In genomic region chr4:133094255-133094654, GRCm38 (mm10) we compare ENCODE assay signal across 10 mouse cellular contexts. TPM values are rescaled to one million over a fixed set of nuclear protein-coding genes. Genes with fewer than 3 reads are reported as not detected.
DNase-seq lines count a peak whose midpoint lies in the region; ATAC-seq lines count a peak whose summit lies in the region.
"Had no signal": no experiment of that assay in that cellular context is flagged by ENCODE, and none has a peak within 500 bp of the region (broad histone marks: within the 10 kb centered on the region; RNA-seq: fewer than 3 reads in every experiment).

No protein-coding gene starts in this region.

- no peak for ATAC-seq in heart, embryonic 12.5 days (ENCODE audit: insufficient number of reproducible peaks, low FRiP score)
- no peak for ATAC-seq in stomach, embryonic 14.5 days (ENCODE audit: insufficient number of reproducible peaks, insufficient read depth, low FRiP score, low read depth)

- no peak overlapping the region; the same call in 1 of the 2 replicates for H3K4me2 ChIP-seq in heart, embryonic 12.5 days
- no peak overlapping the region for H3K4me2 ChIP-seq in stomach, embryonic 14.5 days (replicated peaks; ENCODE audit: low read depth, low read length)

- WGBS in heart, embryonic 12.5 days = 20% methylated on average over 1 of the region's 1 CpGs
- 23% methylated on average over 1 of the region's 1 CpGs for WGBS in stomach, embryonic 14.5 days

- no peaks in the 10 kb centered on the region for H3K36me3 ChIP-seq in heart, embryonic 12.5 days
- H3K36me3 ChIP-seq in stomach, embryonic 14.5 days (ENCODE audit: control insufficient read depth, insufficient read depth, low read length) = no peaks in the 10 kb centered on the region

- no peak overlapping the region for H3K4me3 ChIP-seq in heart, embryonic 12.5 days
- H3K4me3 ChIP-seq in stomach, embryonic 14.5 days (ENCODE audit: low read depth, low read length) = no peak overlapping the region

- H3K27me3 ChIP-seq in heart, embryonic 12.5 days (replicated peaks) = no peaks in the 10 kb centered on the region
- H3K27me3 ChIP-seq in stomach, embryonic 14.5 days (ENCODE audit: control insufficient read depth, insufficient read depth, low read length) = no peaks in the 10 kb centered on the region

- H3K9me3 ChIP-seq in heart, embryonic 12.5 days (replicated peaks) = no peaks in the 10 kb centered on the region
- H3K9me3 ChIP-seq in stomach, embryonic 14.5 days (ENCODE audit: control insufficient read depth, low read depth, low read length) = no peaks in the 10 kb centered on the region

- H3K27ac ChIP-seq in heart, embryonic 12.5 days (ENCODE audit: poor library complexity, severe bottlenecking) = peak overlapping the region; percentile 96
- peak overlapping the region; percentile 84; the same call in 1 of the 2 replicates for H3K27ac ChIP-seq in stomach, embryonic 14.5 days (ENCODE audit: low read length)

- peaks cover 66% of the 10 kb centered on the region for H3K4me1 ChIP-seq in heart, embryonic 12.5 days (replicated peaks)
- peaks cover 61% of the 10 kb centered on the region for H3K4me1 ChIP-seq in stomach, embryonic 14.5 days (ENCODE audit: control insufficient read depth, insufficient read depth, low read length)

- H3K9ac ChIP-seq in heart, embryonic 12.5 days = 0 out of 2 replicates have a peak overlapping the region, but pooled peaks have one; percentile 10
- no peak overlapping the region for H3K9ac ChIP-seq in stomach, embryonic 14.5 days (replicated peaks; ENCODE audit: low read depth, low read length)

- DNase-seq in heart, adult 18-20 months = no peak
- peak; percentile 34 for DNase-seq in retina, postnatal 1 day
- no peak for DNase-seq in retina, embryonic 14.5 days (ENCODE audit: low spot score)
- peak; percentile 34 for DNase-seq in induced T-regulatory cell, adult 2 months (ENCODE audit: low read depth)
- no peak for DNase-seq in spleen, adult 18-20 months
- DNase-seq in gastrocnemius, postnatal 10 days = no peak
- DNase-seq: adrenal gland, adult 8-10 months; embryo, embryonic 11 days had no signal

RNA-seq across cellular contexts. Expression of gene Wasf2, which starts 36.0 kb away (rescaled TPM):
- polyA plus RNA-seq in heart, embryonic 12.5 days (2016; fragmentation: Nextera tagmentation; extraction: Ambion mirVana) = 68.5 and 70.1 TPM in 2 replicates
- 10 to 100 TPM; 77.8 to 88.8 TPM for total RNA-seq in heart, adult 18-20 months (2021)
- polyA plus RNA-seq in stomach, embryonic 14.5 days (2014; fragmentation: Nextera tagmentation; extraction: Ambion mirVana) = 120 and 124 TPM in 2 replicates
- total RNA-seq in gastrocnemius, postnatal 10 days (2021) = 10 to 100 TPM; 73.1 to 88.7 TPM

Comparison
In these comparisons a context has a peak if more than half of its experiments do, and no peak if none do; other contexts are left out.
1. DNase-seq: peak in retina, postnatal 1 day (single experiment) and induced T-regulatory cell, adult 2 months (single experiment); none in heart, adult 18-20 months (0 of 2), retina, embryonic 14.5 days (single experiment), spleen, adult 18-20 months (0 of 2) and gastrocnemius, postnatal 10 days (single experiment).